Mouse (Mus musculus): ENCODE data around the gene Sstr3. TPM values are rescaled to one million over a fixed set of nuclear protein-coding genes. Genes with fewer than 3 reads are reported as not detected.

Gene Sstr3
- 0.73 and 1.5 TPM in 2 replicates for polyA plus RNA-seq (2012; rRNA removed)

GRCm38 (mm10) chr15:78544561-78545001, at the start of gene Sstr3:
TSS of gene Sstr3 (minus strand) at chr15:78544685.

DNA sequence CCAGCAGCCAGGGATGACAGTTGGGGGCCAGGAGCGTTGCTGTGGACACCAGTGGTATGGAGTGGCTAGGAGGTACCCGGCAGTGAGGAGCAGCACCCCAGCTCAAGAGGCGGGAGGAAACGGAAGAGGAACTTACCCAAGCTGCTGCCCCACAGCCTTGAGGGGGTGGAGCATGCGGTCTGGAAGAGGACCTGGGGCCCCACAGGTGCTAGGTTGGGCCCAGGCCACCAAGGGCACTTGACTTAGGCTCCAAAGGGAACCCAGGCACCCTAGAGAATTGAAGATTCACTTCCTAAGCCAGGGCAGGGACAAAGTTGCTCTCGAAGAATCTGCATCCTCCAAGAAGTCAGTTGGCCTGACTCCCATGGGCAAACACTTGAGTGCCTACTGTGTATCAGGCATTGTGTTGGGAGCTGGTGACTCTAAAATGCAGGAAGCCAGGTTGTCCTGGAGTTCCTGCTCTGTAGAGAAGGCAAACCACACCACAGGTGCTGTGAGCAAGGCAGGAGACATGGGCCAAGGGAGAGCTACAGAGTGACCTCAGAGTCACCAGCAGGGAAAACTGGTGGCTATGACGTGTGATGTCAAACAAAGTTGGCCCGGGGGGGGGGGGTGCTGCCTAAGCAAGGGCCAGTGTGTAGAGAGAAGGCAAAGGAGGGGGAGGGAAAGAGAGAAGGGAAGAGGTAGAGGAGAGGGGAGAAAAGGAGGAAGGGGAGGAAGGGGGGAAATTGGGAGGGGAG, 28.3 kb upstream of the Sstr3 start, which contains the start of gene Rac2:
Gene Rac2, minus strand, starts transcription at position 126 of the 740 bp plus-strand sequence.

GRCm38 (mm10) chr15:78530671-78531450, 13.6 kb downstream of the Sstr3 start, which contains the start of gene C1qtnf6:
TSS of gene C1qtnf6 (minus strand) at chr15:78531416.

GRCm38 (mm10) chr15:78494968-78495406, 49.5 kb downstream of the Sstr3 start, which contains the start of gene Il2rb:
TSS of gene Il2rb (minus strand) at chr15:78495271.

Other genes with a start within 250 kb of the Sstr3 start
- 3.2 and 3.4 TPM in 2 replicates for gene Csf2rb2, start 239.0 kb downstream of the Sstr3 start, polyA plus RNA-seq (2012; rRNA removed)
- gene Csf2rb, start 218.9 kb downstream of the Sstr3 start, polyA plus RNA-seq (2012; rRNA removed), result 6.3 and 6.5 TPM in 2 replicates
- not detected in 2 replicates for gene Tex33, start 148.8 kb downstream of the Sstr3 start, polyA plus RNA-seq (2012; rRNA removed)
- gene Tst, start 138.8 kb downstream of the Sstr3 start, polyA plus RNA-seq (2012; rRNA removed), result 317 and 398 TPM in 2 replicates
- 522 and 598 TPM in 2 replicates for gene Mpst, start 138.3 kb downstream of the Sstr3 start, polyA plus RNA-seq (2012; rRNA removed)
- gene Kctd17, start 116.1 kb downstream of the Sstr3 start, polyA plus RNA-seq (2012; rRNA removed), result 203 and 318 TPM in 2 replicates
- 0.12 and 0.14 TPM in 2 replicates for gene Tmprss6, start 76.1 kb downstream of the Sstr3 start, polyA plus RNA-seq (2012; rRNA removed)
- gene Il2rb, start 49.4 kb downstream of the Sstr3 start, polyA plus RNA-seq (2012; rRNA removed), result 3.0 and 5.5 TPM in 2 replicates
- gene C1qtnf6, start 13.3 kb downstream of the Sstr3 start, polyA plus RNA-seq (2012; rRNA removed), result 58.7 and 70.4 TPM in 2 replicates
- 87.5 and 100 TPM in 2 replicates for gene Rac2, start 28.1 kb upstream of the Sstr3 start, polyA plus RNA-seq (2012; rRNA removed)
- gene Cyth4, start 52.4 kb upstream of the Sstr3 start, polyA plus RNA-seq (2012; rRNA removed), result 15.9 and 17.1 TPM in 2 replicates
- gene Elfn2, start 174.1 kb upstream of the Sstr3 start, polyA plus RNA-seq (2012; rRNA removed), result 2.5 and 2.7 TPM in 2 replicates
- 7.6 and 8.6 TPM in 2 replicates for gene Mfng, start 228.8 kb upstream of the Sstr3 start, polyA plus RNA-seq (2012; rRNA removed)